Mouse (Mus musculus) E14TG2a.4 (cell line): Measurements from ENCODE around the gene Ptprt.

Experiments used
- H3K27me3 ChIP-seq: 2 replicates; pipeline ENCODE4 v1.6.1; 2014; ENCODE audit warnings: low read length, control low read depth; ENCODE audit not compliant: insufficient read depth
- H3K36me3 ChIP-seq: 2 replicates; pipeline ENCODE4 v1.6.1; 2014; ENCODE audit warnings: low read length, control low read depth; ENCODE audit not compliant: insufficient read depth
- H3K4me1 ChIP-seq: replicated peaks from 2 replicates; pipeline ENCODE4 v1.6.1; 2014; ENCODE audit warnings: low read depth, low read length, control low read depth
- H3K4me3 ChIP-seq: replicated peaks from 2 replicates; pipeline ENCODE4 v1.5.1; 2014; ENCODE audit warnings: mild to moderate bottlenecking, low read length
- H3K9me3 ChIP-seq: 2 replicates; pipeline ENCODE4 v1.6.1; 2014; ENCODE audit warnings: low read length, control low read depth
- CTCF ChIP-seq: conservative IDR thresholded peaks from 2 replicates; pipeline ENCODE4 v1.5.1; 2014; ENCODE audit warnings: low read length
- NANOG ChIP-seq: IDR thresholded peaks from 2 replicates; pipeline ENCODE4 v1.6.1; 2014; ENCODE audit warnings: borderline replicate concordance, low read length, mixed read lengths
- POU5F1 ChIP-seq: IDR thresholded peaks from 2 replicates; pipeline ENCODE4 v1.6.1; 2014; ENCODE audit warnings: low read length, borderline replicate concordance

Ptprt gene

GRCm38 (mm10) chr2:161593391-161594152 is 1067.4 kb downstream of the Ptprt start:
- H3K36me3 ChIP-seq, result no peaks in the 10 kb centered on the region

GRCm38 (mm10) chr2:161574401-161574800 is 1086.5 kb downstream of the Ptprt start:
- Histone ChIP-seq H3K9me3 (no peaks in the 10 kb centered on the region), H3K27me3 (no peaks in the 10 kb centered on the region), H3K36me3 (no peaks in the 10 kb centered on the region), H3K4me3 (no peak overlapping the region), H3K4me1 (no peaks in the 10 kb centered on the region)
- TF ChIP-seq NANOG (no peak), POU5F1 (no peak), CTCF (no peak)

More at GRCm38 (mm10) chr2:161593391-161594152, 1067.4 kb downstream of the Ptprt start:
- TF ChIP-seq CTCF (no peak), NANOG (no peak), POU5F1 (no peak)
- H3K27me3 ChIP-seq, result no peaks in the 10 kb centered on the region
- H3K4me1 ChIP-seq, result peaks cover 5% of the 10 kb centered on the region
- no peaks in the 10 kb centered on the region for H3K9me3 ChIP-seq
- H3K4me3 ChIP-seq, result no peak overlapping the region

GRCm38 (mm10) chr2:161572201-161572600 is 1088.7 kb downstream of the Ptprt start:
- H3K4me3 ChIP-seq, result no peak overlapping the region
- no peak for TF ChIP-seq CTCF
- TF ChIP-seq POU5F1, result no peak
- no peak for TF ChIP-seq NANOG
- H3K36me3 ChIP-seq, result no peaks in the 10 kb centered on the region
- H3K9me3 ChIP-seq, result no peaks in the 10 kb centered on the region
- H3K27me3 ChIP-seq, result no peaks in the 10 kb centered on the region
- H3K4me1 ChIP-seq, result no peaks in the 10 kb centered on the region

- Histone ChIP-seq H3K9me3 (no peaks in the 10 kb centered on the region), H3K4me3 (no peak overlapping the region), H3K36me3 (no peaks in the 10 kb centered on the region), H3K4me1 (no peaks in the 10 kb centered on the region), H3K27me3 (no peaks in the 10 kb centered on the region)
- no peak for TF ChIP-seq CTCF
- TF ChIP-seq NANOG, result no peak
- TF ChIP-seq POU5F1, result no peak
These were observed 1090.5 kb downstream of the Ptprt start for GRCm38 (mm10) chr2:161570236-161570995.

- no peaks in the 10 kb centered on the region for H3K27me3 ChIP-seq
- H3K4me3 ChIP-seq, result no peak overlapping the region
- no peaks in the 10 kb centered on the region for H3K4me1 ChIP-seq
- H3K36me3 ChIP-seq, result no peaks in the 10 kb centered on the region
- no peaks in the 10 kb centered on the region for H3K9me3 ChIP-seq
- no peak for TF ChIP-seq POU5F1
These were observed 1099.4 kb downstream of the Ptprt start for GRCm38 (mm10) chr2:161561502-161561901.

- Histone ChIP-seq H3K4me3 (no peak overlapping the region), H3K9me3 (no peaks in the 10 kb centered on the region), H3K36me3 (no peaks in the 10 kb centered on the region), H3K4me1 (no peaks in the 10 kb centered on the region), H3K27me3 (no peaks in the 10 kb centered on the region)
- no peak for TF ChIP-seq NANOG
- no peak for TF ChIP-seq POU5F1
- TF ChIP-seq CTCF, result no peak
These were observed 1103.1 kb downstream of the Ptprt start for GRCm38 (mm10) chr2:161557874-161558273.

- no peaks in the 10 kb centered on the region for H3K36me3 ChIP-seq
- TF ChIP-seq CTCF, result no peak
- TF ChIP-seq POU5F1, result no peak
- TF ChIP-seq NANOG, result no peak
- no peaks in the 10 kb centered on the region for H3K4me1 ChIP-seq
- H3K27me3 ChIP-seq, result no peaks in the 10 kb centered on the region
- H3K4me3 ChIP-seq, result no peak overlapping the region
- H3K9me3 ChIP-seq, result no peaks in the 10 kb centered on the region
These were observed 1107.3 kb downstream of the Ptprt start for GRCm38 (mm10) chr2:161553651-161554050.

- Histone ChIP-seq H3K4me3 (no peak overlapping the region), H3K4me1 (no peaks in the 10 kb centered on the region), H3K9me3 (no peaks in the 10 kb centered on the region), H3K27me3 (no peaks in the 10 kb centered on the region), H3K36me3 (no peaks in the 10 kb centered on the region)
- no peak for TF ChIP-seq POU5F1
- TF ChIP-seq NANOG, result no peak
- TF ChIP-seq CTCF, result no peak
These were observed 1108.9 kb downstream of the Ptprt start for GRCm38 (mm10) chr2:161552011-161552410.

- H3K4me1 ChIP-seq, result no peaks in the 10 kb centered on the region
- H3K36me3 ChIP-seq, result no peaks in the 10 kb centered on the region
- TF ChIP-seq NANOG (no peak), CTCF (no peak), POU5F1 (no peak)
- no peaks in the 10 kb centered on the region for H3K27me3 ChIP-seq
- no peaks in the 10 kb centered on the region for H3K9me3 ChIP-seq
- no peak overlapping the region for H3K4me3 ChIP-seq
These were observed 1111.4 kb downstream of the Ptprt start for GRCm38 (mm10) chr2:161549577-161549976.

- H3K4me1 ChIP-seq, result no peaks in the 10 kb centered on the region
- H3K9me3 ChIP-seq, result no peaks in the 10 kb centered on the region
- H3K4me3 ChIP-seq, result no peak overlapping the region
- H3K27me3 ChIP-seq, result no peaks in the 10 kb centered on the region
- no peaks in the 10 kb centered on the region for H3K36me3 ChIP-seq
- no peak for TF ChIP-seq POU5F1
- no peak for TF ChIP-seq NANOG
- TF ChIP-seq CTCF, result no peak
These were observed 1113.6 kb downstream of the Ptprt start for GRCm38 (mm10) chr2:161547318-161547717.
